Mouse (Mus musculus) kidney, adult 8-10 months (tissue): ENCODE data around the gene Olfr477.
"Not testable (repeated sequence)": the region's sequence is repeated elsewhere in the genome, so short reads cannot be mapped to it uniquely, and the experiment has no call there.

Experiments
- DNase-seq, 2 experiments: peaks; one replicate each; pipeline ENCODE4 v3.0.0; 2022

Gene Olfr477

DNA sequence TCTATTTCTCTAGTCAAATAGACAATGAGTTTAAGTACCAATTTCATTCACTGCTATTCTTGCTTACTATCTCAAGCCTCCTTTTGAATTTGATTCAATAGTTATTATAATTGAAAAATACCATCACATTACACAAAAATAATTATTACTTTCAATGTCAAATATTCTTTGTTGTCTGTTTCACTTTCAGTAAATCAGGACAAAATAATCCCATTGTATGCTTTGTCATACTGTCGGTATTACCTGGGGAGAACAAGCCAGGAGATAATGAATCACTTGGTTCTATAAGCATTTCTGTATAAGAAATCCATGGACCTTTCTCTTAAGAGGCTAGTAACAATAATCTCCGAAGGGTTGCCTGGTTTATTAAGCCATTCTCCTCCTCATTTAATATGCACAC is at the start of gene Olfr477:
Gene Olfr477, plus strand, starts transcription at position 301 of the 400 bp plus-strand sequence.
- DNase-seq = no peak

DNA sequence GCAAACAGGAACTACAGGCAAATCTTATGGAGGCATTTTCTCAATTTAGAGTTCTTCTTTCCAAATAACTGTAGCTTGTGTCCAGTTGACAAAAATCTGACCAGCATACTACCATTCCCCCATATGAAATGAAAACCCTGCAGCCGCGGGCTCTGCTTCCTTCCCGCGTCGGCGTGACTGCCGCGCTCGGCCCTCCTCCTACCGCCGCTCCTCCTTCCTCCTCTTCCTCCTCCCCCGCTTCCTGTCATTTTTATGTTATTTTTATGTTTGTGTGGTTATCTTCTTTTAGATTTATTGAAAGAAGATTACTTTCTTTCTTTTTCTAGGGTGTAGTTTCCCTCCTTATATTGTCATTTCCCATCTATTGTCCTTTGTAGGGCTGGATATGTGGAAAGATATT is 34.0 kb upstream of the Olfr477 start:
- not testable (repeated sequence) for DNase-seq

DNA sequence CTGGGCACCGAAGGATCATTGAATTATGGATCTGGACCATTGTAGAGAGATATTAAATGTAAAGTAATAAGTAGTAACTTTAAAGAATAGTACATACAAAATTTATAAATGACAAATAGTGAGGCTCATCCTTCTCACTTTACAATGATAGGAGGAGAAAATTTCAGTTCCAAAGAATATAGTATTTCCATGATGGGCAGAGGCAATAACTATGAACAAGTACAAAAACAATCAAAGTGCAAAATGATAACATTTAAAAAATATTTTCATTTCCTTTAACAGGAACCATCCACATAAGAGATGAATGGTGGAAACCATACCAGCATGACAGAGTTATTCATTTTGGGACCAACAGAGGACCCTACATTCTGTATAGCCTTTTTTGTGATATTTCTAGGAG is 32.1 kb upstream of the Olfr477 start, which contains the start of gene Olfr474:
Gene Olfr474, plus strand, starts transcription at position 301 of the 400 bp plus-strand sequence.
- no peak for DNase-seq

DNA sequence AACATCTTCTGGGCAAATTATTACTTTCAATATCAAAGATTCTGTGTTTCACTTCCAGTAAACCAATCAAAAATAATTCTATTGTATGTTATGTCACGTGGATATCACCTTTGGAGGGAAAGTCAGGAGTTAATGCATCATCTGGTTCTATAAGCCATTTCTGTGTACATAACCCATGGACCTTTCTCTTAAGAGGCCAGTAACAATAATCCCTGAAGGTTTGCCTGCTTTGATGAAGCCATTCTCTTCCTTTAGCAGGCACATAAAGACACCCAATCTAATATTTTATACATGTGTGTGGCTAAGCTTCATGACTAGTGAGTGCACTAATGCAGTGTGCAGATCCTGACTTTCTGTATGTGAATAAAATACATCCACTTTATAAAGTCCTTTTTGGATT is 22.0 kb upstream of the Olfr477 start, which contains the start of gene Olfr476:
Gene Olfr476, plus strand, starts transcription at position 301 of the 400 bp plus-strand sequence.
- DNase-seq = no peak

DNA sequence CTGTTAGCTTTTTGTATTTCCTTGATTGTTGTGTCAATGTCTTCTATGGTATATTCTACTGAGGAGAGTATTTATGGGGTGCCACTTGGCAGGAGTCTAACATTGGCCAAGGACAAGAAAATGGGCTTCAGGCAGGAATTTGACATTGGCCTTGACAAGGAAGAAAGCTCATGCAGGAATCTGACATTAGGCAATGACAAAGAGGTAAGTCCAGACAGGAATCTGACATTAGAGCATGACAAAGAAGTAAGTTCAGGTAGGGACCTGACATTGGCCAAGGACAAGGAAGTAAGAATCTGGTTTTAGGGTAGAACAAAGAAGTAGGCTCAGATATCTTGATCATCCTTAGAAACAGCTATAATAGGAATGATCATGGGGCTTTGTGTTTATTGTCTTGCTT is 27.8 kb downstream of the Olfr477 start:
- DNase-seq = not testable (repeated sequence)

DNA sequence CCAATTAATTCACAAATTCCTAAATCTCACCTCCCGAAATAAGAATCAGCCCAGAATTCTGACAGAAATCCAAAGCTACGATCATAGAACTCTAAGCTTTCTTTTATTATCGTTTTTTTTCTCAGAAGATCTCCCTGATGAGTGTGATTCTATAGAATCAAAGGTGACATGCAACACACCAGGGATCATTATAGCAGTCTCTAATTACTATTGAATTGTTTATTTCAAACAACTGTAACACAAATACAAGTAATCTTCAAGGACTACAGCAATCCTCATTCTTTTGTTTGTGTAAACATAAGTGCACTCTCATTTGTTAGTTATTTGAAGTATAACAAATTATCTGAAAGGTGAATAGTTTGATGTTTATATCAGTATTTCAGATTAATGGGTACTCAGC is 47.4 kb downstream of the Olfr477 start, which contains the start of gene Olfr478:
Gene Olfr478, minus strand, starts transcription at position 101 of the 400 bp plus-strand sequence.
- no peak for DNase-seq
